Mouse (Mus musculus): ENCODE measurements around the gene Mia. TPM values are rescaled to one million over a fixed set of nuclear protein-coding genes. Genes with fewer than 3 reads are reported as not detected.

The Mia gene
- polyA plus RNA-seq, 1 experiment from 2014 or later: 2.4 TPM

GRCm38 (mm10) chr7:27161744-27162143 lies 19.2 kb downstream of the Mia start:
- Histone ChIP-seq H3K4me3 (ENCODE audit: low read depth, low read length) (no peak overlapping the region), H3K27ac (ENCODE audit: low read length) (no peak overlapping the region), H3K27me3 (ENCODE audit: control insufficient read depth, insufficient read depth, low read length) (no peaks in the 10 kb centered on the region), H3K4me2 (replicated peaks; ENCODE audit: low read depth, low read length) (no peak overlapping the region), H3K4me1 (ENCODE audit: control insufficient read depth, insufficient read depth, low read length) (peaks cover 30% of the 10 kb centered on the region), H3K9ac (replicated peaks; ENCODE audit: low read depth, low read length) (no peak overlapping the region), H3K36me3 (ENCODE audit: control insufficient read depth, insufficient read depth, low read length) (peaks cover 53% of the 10 kb centered on the region), H3K9me3 (ENCODE audit: control insufficient read depth, low read depth, low read length) (no peaks in the 10 kb centered on the region)
- WGBS: 83% methylated on average over 4 of the region's 4 CpGs
- ATAC-seq (ENCODE audit: insufficient number of reproducible peaks, insufficient read depth, low FRiP score, low read depth): no peak

GRCm38 (mm10) chr7:27160921-27161320 lies 20.0 kb downstream of the Mia start:
- no peak overlapping the region for H3K4me3 ChIP-seq (ENCODE audit: low read depth, low read length)
- H3K36me3 ChIP-seq (ENCODE audit: control insufficient read depth, insufficient read depth, low read length): peaks cover 53% of the 10 kb centered on the region
- no peaks in the 10 kb centered on the region for H3K27me3 ChIP-seq (ENCODE audit: control insufficient read depth, insufficient read depth, low read length)
- 80% methylated on average over 3 of the region's 3 CpGs for WGBS
- H3K4me2 ChIP-seq (replicated peaks; ENCODE audit: low read depth, low read length): no peak overlapping the region
- H3K27ac ChIP-seq (ENCODE audit: low read length): no peak overlapping the region
- H3K9me3 ChIP-seq (ENCODE audit: control insufficient read depth, low read depth, low read length): no peaks in the 10 kb centered on the region
- peaks cover 30% of the 10 kb centered on the region for H3K4me1 ChIP-seq (ENCODE audit: control insufficient read depth, insufficient read depth, low read length)
- H3K9ac ChIP-seq (replicated peaks; ENCODE audit: low read depth, low read length): no peak overlapping the region
- no peak for ATAC-seq (ENCODE audit: insufficient number of reproducible peaks, insufficient read depth, low FRiP score, low read depth)

GRCm38 (mm10) chr7:27159882-27160281 lies 21.1 kb downstream of the Mia start:
- Histone ChIP-seq H3K4me1 (ENCODE audit: control insufficient read depth, insufficient read depth, low read length) (peaks cover 22% of the 10 kb centered on the region), H3K36me3 (ENCODE audit: control insufficient read depth, insufficient read depth, low read length) (peaks cover 49% of the 10 kb centered on the region), H3K4me3 (ENCODE audit: low read depth, low read length) (no peak overlapping the region), H3K9me3 (ENCODE audit: control insufficient read depth, low read depth, low read length) (no peaks in the 10 kb centered on the region), H3K9ac (replicated peaks; ENCODE audit: low read depth, low read length) (no peak overlapping the region), H3K27ac (ENCODE audit: low read length) (no peak overlapping the region), H3K27me3 (ENCODE audit: control insufficient read depth, insufficient read depth, low read length) (no peaks in the 10 kb centered on the region), H3K4me2 (replicated peaks; ENCODE audit: low read depth, low read length) (no peak overlapping the region)
- WGBS: 13% methylated on average over 8 of the region's 8 CpGs
- peak; percentile 87; the same call in 1 of the 2 replicates for ATAC-seq (ENCODE audit: insufficient number of reproducible peaks, insufficient read depth, low FRiP score, low read depth)

- no peak for ATAC-seq (ENCODE audit: insufficient number of reproducible peaks, insufficient read depth, low FRiP score, low read depth)
These were observed 21.7 kb downstream of the Mia start for GRCm38 (mm10) chr7:27159256-27159655.

GRCm38 (mm10) chr7:27158171-27158570 lies 22.8 kb downstream of the Mia start:
- Histone ChIP-seq H3K4me1 (ENCODE audit: control insufficient read depth, insufficient read depth, low read length) (peaks cover 7% of the 10 kb centered on the region; the same call in 1 of the 2 replicates), H3K27ac (ENCODE audit: low read length) (no peak overlapping the region), H3K4me3 (ENCODE audit: low read depth, low read length) (no peak overlapping the region), H3K27me3 (ENCODE audit: control insufficient read depth, insufficient read depth, low read length) (no peaks in the 10 kb centered on the region), H3K36me3 (ENCODE audit: control insufficient read depth, insufficient read depth, low read length) (peaks cover 37% of the 10 kb centered on the region), H3K4me2 (replicated peaks; ENCODE audit: low read depth, low read length) (no peak overlapping the region), H3K9me3 (ENCODE audit: control insufficient read depth, low read depth, low read length) (no peaks in the 10 kb centered on the region), H3K9ac (replicated peaks; ENCODE audit: low read depth, low read length) (no peak overlapping the region)
- no peak for ATAC-seq (ENCODE audit: insufficient number of reproducible peaks, insufficient read depth, low FRiP score, low read depth)
- 94% methylated on average over 9 of the region's 9 CpGs for WGBS

More at GRCm38 (mm10) chr7:27159256-27159655, 21.7 kb downstream of the Mia start:
- H3K9me3 ChIP-seq (ENCODE audit: control insufficient read depth, low read depth, low read length): no peaks in the 10 kb centered on the region
- H3K4me3 ChIP-seq (ENCODE audit: low read depth, low read length): no peak overlapping the region
- no peak overlapping the region for H3K4me2 ChIP-seq (replicated peaks; ENCODE audit: low read depth, low read length)
- no peak overlapping the region for H3K9ac ChIP-seq (replicated peaks; ENCODE audit: low read depth, low read length)
- H3K27me3 ChIP-seq (ENCODE audit: control insufficient read depth, insufficient read depth, low read length): no peaks in the 10 kb centered on the region
- H3K36me3 ChIP-seq (ENCODE audit: control insufficient read depth, insufficient read depth, low read length): peaks cover 43% of the 10 kb centered on the region
- 97% methylated on average over 6 of the region's 6 CpGs for WGBS
- H3K4me1 ChIP-seq (ENCODE audit: control insufficient read depth, insufficient read depth, low read length): peaks cover 16% of the 10 kb centered on the region
- no peak overlapping the region for H3K27ac ChIP-seq (ENCODE audit: low read length)

GRCm38 (mm10) chr7:27156005-27156404 lies 25.0 kb downstream of the Mia start:
- Histone ChIP-seq H3K4me3 (ENCODE audit: low read depth, low read length) (no peak overlapping the region), H3K27ac (ENCODE audit: low read length) (no peak overlapping the region), H3K4me1 (ENCODE audit: control insufficient read depth, insufficient read depth, low read length) (peaks cover 4% of the 10 kb centered on the region; the same call in 1 of the 2 replicates), H3K27me3 (ENCODE audit: control insufficient read depth, insufficient read depth, low read length) (no peaks in the 10 kb centered on the region), H3K4me2 (replicated peaks; ENCODE audit: low read depth, low read length) (no peak overlapping the region), H3K9ac (replicated peaks; ENCODE audit: low read depth, low read length) (no peak overlapping the region), H3K36me3 (ENCODE audit: control insufficient read depth, insufficient read depth, low read length) (peaks cover 29% of the 10 kb centered on the region), H3K9me3 (ENCODE audit: control insufficient read depth, low read depth, low read length) (no peaks in the 10 kb centered on the region)
- ATAC-seq (ENCODE audit: insufficient number of reproducible peaks, insufficient read depth, low FRiP score, low read depth): no peak
- 79% methylated on average over 13 of the region's 13 CpGs for WGBS

GRCm38 (mm10) chr7:27153205-27153764 lies 27.7 kb downstream of the Mia start, which contains the start of gene Cyp2t4:
Gene Cyp2t4 (plus strand): TSS chr7:27153714.
- H3K9ac ChIP-seq (replicated peaks; ENCODE audit: low read depth, low read length): no peak within 1 kb of the TSS
- H3K4me3 ChIP-seq (ENCODE audit: low read depth, low read length): no peak within 1 kb of the TSS
- ATAC-seq (ENCODE audit: insufficient number of reproducible peaks, insufficient read depth, low FRiP score, low read depth): peak; percentile 42
- H3K36me3 ChIP-seq (ENCODE audit: control insufficient read depth, insufficient read depth, low read length): peaks cover 12% of the 10 kb centered on the region
- H3K27ac ChIP-seq (ENCODE audit: low read length): peak within 1 kb of the TSS; percentile 50; the same call in 1 of the 2 replicates
- H3K4me1 ChIP-seq (ENCODE audit: control insufficient read depth, insufficient read depth, low read length): peaks cover 4% of the 10 kb centered on the region; the same call in 1 of the 2 replicates
- H3K4me2 ChIP-seq (replicated peaks; ENCODE audit: low read depth, low read length): no peak within 1 kb of the TSS
- no peaks in the 10 kb centered on the region for H3K9me3 ChIP-seq (ENCODE audit: control insufficient read depth, low read depth, low read length)
- H3K27me3 ChIP-seq (ENCODE audit: control insufficient read depth, insufficient read depth, low read length): no peaks in the 10 kb centered on the region
- 53% methylated on average over 10 of the region's 10 CpGs for WGBS

GRCm38 (mm10) chr7:27136410-27136996 lies 44.5 kb downstream of the Mia start:
- Histone ChIP-seq H3K27me3 (ENCODE audit: control insufficient read depth, insufficient read depth, low read length) (no peaks in the 10 kb centered on the region), H3K9ac (replicated peaks; ENCODE audit: low read depth, low read length) (no peak overlapping the region), H3K9me3 (ENCODE audit: control insufficient read depth, low read depth, low read length) (no peaks in the 10 kb centered on the region), H3K27ac (ENCODE audit: low read length) (no peak overlapping the region), H3K36me3 (ENCODE audit: control insufficient read depth, insufficient read depth, low read length) (no peaks in the 10 kb centered on the region), H3K4me1 (ENCODE audit: control insufficient read depth, insufficient read depth, low read length) (peaks cover 6% of the 10 kb centered on the region), H3K4me2 (replicated peaks; ENCODE audit: low read depth, low read length) (no peak overlapping the region), H3K4me3 (ENCODE audit: low read depth, low read length) (no peak overlapping the region)
- no peak for ATAC-seq (ENCODE audit: insufficient number of reproducible peaks, insufficient read depth, low FRiP score, low read depth)
- 39% methylated on average over 8 of the region's 8 CpGs for WGBS

Data from stomach, embryonic 14.5 days (tissue).